Mouse (Mus musculus) lung, postnatal 0 days (tissue): ENCODE data around the gene Rnf169. TPM values are rescaled to one million over a fixed set of nuclear protein-coding genes. Genes with fewer than 3 reads are reported as not detected.

Experiments
- ATAC-seq: fragments of 200-750 bp; cut with Nextera tagmentation; 2 replicates; pipeline ENCODE4 v1.8.0; 2017; ENCODE audit warnings: moderate library complexity
- DNase-seq: peaks from one replicate; pipeline ENCODE4 v3.0.0-alpha.2; 2016; ENCODE audit warnings: low spot score
- H3K27ac ChIP-seq: fragments of 300-500 bp; sonication (generic); 2 replicates; pipeline ENCODE4 v1.5.1; 2014; ENCODE audit warnings: antibody characterized with exemption, mild to moderate bottlenecking, low read length, mixed read lengths
- H3K27me3 ChIP-seq: fragments of 300-500 bp; sonication (generic); replicated peaks from 2 replicates; pipeline ENCODE4 v1.6.1; 2014; ENCODE audit warnings: low read length, mixed read lengths; ENCODE audit not compliant: insufficient read depth
- H3K36me3 ChIP-seq: fragments of 300-500 bp; sonication (generic); 2 replicates; pipeline ENCODE4 v1.6.1; 2014; ENCODE audit warnings: low read length, mixed read lengths; ENCODE audit not compliant: insufficient read depth
- H3K4me1 ChIP-seq: fragments of 300-500 bp; sonication (generic); 2 replicates; pipeline ENCODE4 v1.6.1; 2014; ENCODE audit warnings: antibody characterized with exemption, low read depth, low read length, mixed read lengths; ENCODE audit not compliant: insufficient read depth
- H3K4me2 ChIP-seq: fragments of 300-500 bp; sonication (generic); replicated peaks from 2 replicates; pipeline ENCODE4 v1.6.1; 2014; ENCODE audit warnings: low read depth, mild to moderate bottlenecking, low read length, moderate library complexity, mixed read lengths
- H3K4me3 ChIP-seq: fragments of 300-500 bp; sonication (generic); 2 replicates; pipeline ENCODE4 v1.5.1; 2014; ENCODE audit warnings: low read depth, low read length
- H3K9ac ChIP-seq: fragments of 300-500 bp; sonication (generic); replicated peaks from 2 replicates; pipeline ENCODE4 v1.6.1; 2014; ENCODE audit warnings: low read depth, mild to moderate bottlenecking
- H3K9me3 ChIP-seq: fragments of 300-500 bp; sonication (generic); 2 replicates; pipeline ENCODE4 v1.6.1; 2016; ENCODE audit warnings: low read length, mixed read lengths
- CTCF ChIP-seq: IDR thresholded peaks from 2 replicates; pipeline ENCODE4 v1.5.1; 2016; ENCODE audit warnings: antibody characterized with exemption, mild to moderate bottlenecking
- EP300 ChIP-seq: IDR thresholded peaks from 2 replicates; pipeline ENCODE4 v1.6.1; 2016; ENCODE audit warnings: antibody characterized with exemption, mild to moderate bottlenecking, control low read depth
- WGBS: fragments of 180-500 bp; shearing (Covaris S2); extraction: QIAGEN DNeasy Blood & Tissue Kit; methylation state at CpG from one replicate; pipeline ENCODE4 v1.1.7; 2014; 5-methylcytosine and 5-hydroxymethylcytosine counted together
- polyA plus RNA-seq: library from polyadenylated mRNA; unstranded; fragments of >200 nt; fragmentation: Nextera tagmentation; extraction: Ambion mirVana; gene quantifications from 2 replicates; pipeline ENCODE4 v1.2.1, GENCODE M21; 2015

The Rnf169 gene
- polyA plus RNA-seq: 3.8 and 4.2 TPM in 2 replicates

- no peaks in the 10 kb centered on the region for H3K27me3 ChIP-seq
- peak; percentile 95 for ATAC-seq
- H3K36me3 ChIP-seq: no peaks in the 10 kb centered on the region
- TF ChIP-seq CTCF: no peak; the same call in 1 of the 2 replicates
- no peak for TF ChIP-seq EP300
- peak within 1 kb of the TSS; percentile 97 for H3K4me3 ChIP-seq
- H3K9ac ChIP-seq: peak within 1 kb of the TSS; percentile 95
- peak within 1 kb of the TSS; percentile 77 for H3K4me2 ChIP-seq
- peaks cover 10% of the 10 kb centered on the region for H3K4me1 ChIP-seq
- H3K27ac ChIP-seq: peak within 1 kb of the TSS; percentile 97
- WGBS: 2% methylated on average over 47 of the region's 55 CpGs
- no peaks in the 10 kb centered on the region for H3K9me3 ChIP-seq
- peak; percentile 98 for DNase-seq
These were observed at the start of gene Rnf169 for GRCm38 (mm10) chr7:99980132-99980591. Gene Rnf169, minus strand, starts transcription at chr7:99980448.

- no peaks in the 10 kb centered on the region for H3K4me1 ChIP-seq
- H3K27ac ChIP-seq: no peak overlapping the region
- TF ChIP-seq EP300: no peak
- TF ChIP-seq CTCF: peak; percentile 90
- H3K27me3 ChIP-seq: no peaks in the 10 kb centered on the region
- no peak overlapping the region for H3K4me3 ChIP-seq
- no peak overlapping the region for H3K4me2 ChIP-seq
- no peaks in the 10 kb centered on the region for H3K36me3 ChIP-seq
- WGBS: 24% methylated on average over 3 of the region's 3 CpGs
- H3K9me3 ChIP-seq: no peaks in the 10 kb centered on the region
- peak; percentile 56 for DNase-seq
- ATAC-seq: no peak
- no peak overlapping the region for H3K9ac ChIP-seq
These were observed 49.1 kb upstream of the Rnf169 start for GRCm38 (mm10) chr7:100029307-100029706.

GRCm38 (mm10) chr7:100027353-100027752, 47.1 kb upstream of the Rnf169 start:
- Histone ChIP-seq H3K4me2 (no peak overlapping the region), H3K27me3 (no peaks in the 10 kb centered on the region), H3K4me1 (no peaks in the 10 kb centered on the region), H3K4me3 (no peak overlapping the region), H3K36me3 (no peaks in the 10 kb centered on the region), H3K9me3 (no peaks in the 10 kb centered on the region), H3K27ac (no peak overlapping the region), H3K9ac (no peak overlapping the region)
- no peak for TF ChIP-seq EP300
- TF ChIP-seq CTCF: no peak
- DNase-seq (no peak), ATAC-seq (peak; percentile 49; the same call in 1 of the 2 replicates)
- 40% methylated on average over 5 of the region's 5 CpGs for WGBS

GRCm38 (mm10) chr7:100017056-100017455, 36.8 kb upstream of the Rnf169 start:
- 79% methylated on average over 8 of the region's 8 CpGs for WGBS
- no peak overlapping the region for H3K4me2 ChIP-seq
- no peak for ATAC-seq

GRCm38 (mm10) chr7:100014123-100014600, 33.9 kb upstream of the Rnf169 start:
- Histone ChIP-seq H3K27me3 (peaks cover 2% of the 10 kb centered on the region; the same call in 1 of the 2 replicates), H3K27ac (no peak overlapping the region), H3K4me3 (no peak overlapping the region), H3K4me2 (no peak overlapping the region), H3K36me3 (no peaks in the 10 kb centered on the region), H3K9ac (no peak overlapping the region), H3K4me1 (no peaks in the 10 kb centered on the region), H3K9me3 (no peaks in the 10 kb centered on the region)
- 48% methylated on average over 8 of the region's 8 CpGs for WGBS
- DNase-seq: no peak
- ATAC-seq: no peak
- TF ChIP-seq EP300 (no peak), CTCF (no peak)

More at GRCm38 (mm10) chr7:100017056-100017455, 36.8 kb upstream of the Rnf169 start:
- Histone ChIP-seq H3K27ac (no peak overlapping the region), H3K9me3 (no peaks in the 10 kb centered on the region), H3K36me3 (no peaks in the 10 kb centered on the region), H3K4me1 (no peaks in the 10 kb centered on the region), H3K27me3 (no peaks in the 10 kb centered on the region), H3K9ac (no peak overlapping the region), H3K4me3 (no peak overlapping the region)
- TF ChIP-seq EP300 (no peak), CTCF (no peak)
- no peak for DNase-seq

- Histone ChIP-seq H3K4me3 (no peak overlapping the region), H3K4me1 (no peaks in the 10 kb centered on the region), H3K36me3 (no peaks in the 10 kb centered on the region), H3K27ac (no peak overlapping the region), H3K27me3 (peaks cover 16% of the 10 kb centered on the region; the same call in 1 of the 2 replicates), H3K9me3 (no peaks in the 10 kb centered on the region), H3K4me2 (no peak overlapping the region), H3K9ac (no peak overlapping the region)
- TF ChIP-seq CTCF (no peak), EP300 (no peak)
- no peak for ATAC-seq
- DNase-seq: no peak
- 32% methylated on average over 6 of the region's 6 CpGs for WGBS
These were observed 32.3 kb upstream of the Rnf169 start for GRCm38 (mm10) chr7:100012515-100012914.
